Mouse (Mus musculus) liver, embryonic 16.5 days (tissue): Measurements from ENCODE around the gene Micall1. TPM values are rescaled to one million over a fixed set of nuclear protein-coding genes. Genes with fewer than 3 reads are reported as not detected.

Experiments
- ATAC-seq: fragments of 200-750 bp; cut with Nextera tagmentation; 2 replicates; pipeline ENCODE4 v1.8.0; 2017; ENCODE audit warnings: low read depth, mild to moderate bottlenecking, moderate number of reproducible peaks, moderate library complexity
- H3K27ac ChIP-seq: fragments of 300-500 bp; sonication (generic); 2 replicates; pipeline ENCODE4 v1.5.1; 2014; ENCODE audit warnings: mild to moderate bottlenecking, low read length
- H3K27me3 ChIP-seq: fragments of 300-500 bp; sonication (generic); 2 replicates; pipeline ENCODE4 v1.6.1; 2014; ENCODE audit warnings: low read depth, low read length, mixed read lengths; ENCODE audit not compliant: control insufficient read depth, insufficient read depth
- H3K36me3 ChIP-seq: fragments of 300-500 bp; sonication (generic); 2 replicates; pipeline ENCODE4 v1.6.1; 2014; ENCODE audit warnings: mild to moderate bottlenecking; ENCODE audit not compliant: control insufficient read depth, insufficient read depth
- H3K4me1 ChIP-seq: fragments of 300-500 bp; sonication (generic); 2 replicates; pipeline ENCODE4 v1.6.1; 2014; ENCODE audit warnings: low read depth, low read length, mixed read lengths; ENCODE audit not compliant: control insufficient read depth
- H3K4me2 ChIP-seq: fragments of 300-500 bp; sonication (generic); 2 replicates; pipeline ENCODE4 v1.6.1; 2014; ENCODE audit warnings: low read depth, low read length, mixed read lengths
- H3K4me3 ChIP-seq: fragments of 300-500 bp; sonication (generic); 2 replicates; pipeline ENCODE4 v1.5.1; 2014; ENCODE audit warnings: low read depth, mild to moderate bottlenecking, low read length
- H3K9ac ChIP-seq: fragments of 300-500 bp; sonication (generic); 2 replicates; pipeline ENCODE4 v1.6.1; 2014; ENCODE audit warnings: low read depth, low read length
- H3K9me3 ChIP-seq: fragments of 300-500 bp; sonication (generic); replicated peaks from 2 replicates; pipeline ENCODE4 v1.6.1; 2016; ENCODE audit warnings: low read length; ENCODE audit not compliant: control insufficient read depth
- WGBS: fragments of 180-500 bp; shearing (Covaris S2); extraction: QIAGEN DNeasy Blood & Tissue Kit; methylation state at CpG from one replicate; pipeline ENCODE4 v1.1.7; 2014; ENCODE audit not compliant: insufficient replicate concordance; 5-methylcytosine and 5-hydroxymethylcytosine counted together
- polyA plus RNA-seq: library from polyadenylated mRNA; unstranded; fragments of >200 nt; fragmentation: Nextera tagmentation; extraction: Ambion mirVana; gene quantifications from 2 replicates; pipeline ENCODE4 v1.2.1, GENCODE M21; 2015

The Micall1 gene
- polyA plus RNA-seq, 1 experiment from 2014 or later: 1.0 TPM

DNA sequence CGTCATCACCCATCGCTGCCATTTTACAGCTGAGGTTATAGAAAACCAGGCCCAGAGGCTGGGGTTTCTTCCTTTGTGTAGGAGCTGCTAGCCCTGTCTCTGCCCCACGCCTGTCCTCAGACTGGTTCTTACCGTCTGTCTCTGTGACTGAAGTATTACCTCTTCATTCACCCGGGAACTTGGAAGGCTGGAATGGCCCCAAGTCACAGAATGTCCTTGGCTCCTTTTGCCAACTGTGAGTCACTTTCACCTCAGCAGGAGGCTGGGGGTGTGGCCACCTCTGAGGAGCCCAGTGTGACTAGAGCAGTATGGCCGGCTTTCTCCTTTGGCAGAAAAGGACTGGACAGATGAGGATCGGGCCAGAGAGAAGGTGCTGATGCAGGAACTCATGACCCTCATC is 22.7 kb downstream of the Micall1 start:
- H3K27ac ChIP-seq: no peak overlapping the region
- H3K9ac ChIP-seq: no peak overlapping the region
- no peaks in the 10 kb centered on the region for H3K4me1 ChIP-seq
- H3K4me3 ChIP-seq: no peak overlapping the region
- no peak overlapping the region for H3K4me2 ChIP-seq
- 71% methylated on average over 7 of the region's 7 CpGs for WGBS
- no peaks in the 10 kb centered on the region for H3K27me3 ChIP-seq
- H3K36me3 ChIP-seq: peaks cover 9% of the 10 kb centered on the region
- H3K9me3 ChIP-seq: no peaks in the 10 kb centered on the region
- no peak for ATAC-seq

GRCm38 (mm10) chr15:79133191-79133661 is 24.5 kb downstream of the Micall1 start:
- H3K4me2 ChIP-seq: no peak overlapping the region
- no peaks in the 10 kb centered on the region for H3K4me1 ChIP-seq
- no peak overlapping the region for H3K9ac ChIP-seq
- H3K4me3 ChIP-seq: no peak overlapping the region
- H3K9me3 ChIP-seq: no peaks in the 10 kb centered on the region
- 70% methylated on average over 6 of the region's 6 CpGs for WGBS
- H3K27ac ChIP-seq: no peak overlapping the region
- no peaks in the 10 kb centered on the region for H3K27me3 ChIP-seq
- H3K36me3 ChIP-seq: no peaks in the 10 kb centered on the region; the same call in 1 of the 2 replicates
- ATAC-seq: no peak

DNA sequence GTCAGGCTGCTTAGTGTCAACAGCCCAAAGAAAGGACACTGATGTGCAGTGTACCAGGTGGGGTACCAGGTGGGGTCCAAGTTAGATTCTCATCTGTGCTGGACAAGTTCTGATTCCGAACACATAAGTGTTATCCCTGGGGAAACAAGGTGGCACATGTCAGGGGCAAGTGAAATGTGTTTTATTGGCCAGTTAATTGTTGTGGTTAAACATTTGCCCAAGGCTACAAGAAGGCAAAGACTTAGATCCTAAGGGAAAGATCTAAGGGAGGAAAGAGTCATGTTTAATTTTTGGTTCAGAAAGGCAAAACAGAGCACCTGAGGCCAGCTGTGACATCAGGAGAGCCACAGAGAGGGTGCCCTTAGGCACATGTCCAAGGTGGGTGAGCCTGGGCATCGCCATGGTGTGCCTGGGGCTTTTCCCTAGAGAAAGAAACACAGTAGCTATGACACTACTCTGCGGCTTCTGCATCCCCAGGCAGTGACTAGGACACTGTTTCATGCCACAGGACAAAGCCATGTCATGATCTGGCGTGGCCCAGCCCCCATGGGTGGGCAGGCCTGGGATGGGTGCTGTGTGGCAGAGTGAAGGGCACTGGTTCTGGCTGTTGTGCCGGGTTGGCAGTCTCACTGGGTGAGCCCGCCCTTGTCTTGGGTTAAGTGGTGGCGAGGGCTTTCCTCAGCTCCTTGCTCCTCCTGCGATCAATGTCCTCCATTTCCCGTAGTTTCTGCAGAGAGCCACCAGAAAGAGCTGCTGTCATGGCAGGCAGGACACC is 26.0 kb downstream of the Micall1 start:
- no peaks in the 10 kb centered on the region for H3K9me3 ChIP-seq
- H3K4me3 ChIP-seq: no peak overlapping the region
- H3K4me2 ChIP-seq: no peak overlapping the region
- H3K36me3 ChIP-seq: no peaks in the 10 kb centered on the region
- ATAC-seq: no peak
- no peaks in the 10 kb centered on the region for H3K4me1 ChIP-seq
- no peaks in the 10 kb centered on the region for H3K27me3 ChIP-seq
- H3K9ac ChIP-seq: no peak overlapping the region
- H3K27ac ChIP-seq: no peak overlapping the region
- WGBS: 66% methylated on average over 9 of the region's 9 CpGs

GRCm38 (mm10) chr15:79135332-79135731 is 26.6 kb downstream of the Micall1 start:
- no peaks in the 10 kb centered on the region for H3K27me3 ChIP-seq
- no peaks in the 10 kb centered on the region for H3K9me3 ChIP-seq
- H3K9ac ChIP-seq: no peak overlapping the region
- WGBS: 64% methylated on average over 9 of the region's 9 CpGs
- no peaks in the 10 kb centered on the region for H3K36me3 ChIP-seq
- H3K4me1 ChIP-seq: no peaks in the 10 kb centered on the region
- no peak overlapping the region for H3K4me3 ChIP-seq
- no peak for ATAC-seq
- H3K27ac ChIP-seq: no peak overlapping the region
- H3K4me2 ChIP-seq: no peak overlapping the region

DNA sequence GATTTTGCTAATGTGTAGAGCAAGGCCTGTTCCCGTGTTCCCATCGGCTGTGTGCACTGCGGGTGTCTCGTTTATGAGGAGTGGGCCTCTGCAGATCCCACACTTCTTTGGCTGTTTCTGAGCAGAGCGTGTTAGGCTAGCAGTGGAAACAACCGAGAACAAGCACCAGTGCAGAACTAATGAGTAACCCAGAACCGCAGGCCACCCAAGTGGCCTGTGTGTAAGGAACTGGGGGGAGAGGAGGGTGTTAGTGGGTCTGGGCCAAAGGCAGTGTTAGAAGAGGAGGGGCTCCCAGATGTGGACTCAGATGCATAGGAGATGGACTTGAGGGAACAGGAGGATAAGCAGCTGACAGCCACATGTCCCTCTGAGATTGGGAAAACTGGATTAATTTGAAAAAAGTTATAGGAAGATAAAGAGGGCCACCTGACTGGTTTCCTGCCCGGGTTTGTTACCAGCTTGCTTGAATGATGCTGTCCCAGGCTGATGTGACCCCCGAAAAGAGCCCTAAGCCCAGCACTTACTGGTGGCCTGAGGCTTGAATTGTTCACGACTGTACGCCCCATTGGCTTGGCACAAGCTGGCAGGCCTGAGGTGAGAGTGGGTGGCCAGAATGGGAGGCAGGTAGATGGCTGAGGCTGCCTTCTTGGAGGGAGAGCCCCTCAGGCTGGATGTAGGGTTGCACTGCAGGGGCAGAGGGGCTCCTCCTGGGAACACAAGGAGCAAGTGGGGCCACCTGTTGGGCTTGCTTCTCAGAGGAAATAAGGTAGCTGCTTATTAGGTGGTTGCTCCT is 27.3 kb downstream of the Micall1 start:
- no peaks in the 10 kb centered on the region for H3K27me3 ChIP-seq
- H3K36me3 ChIP-seq: no peaks in the 10 kb centered on the region
- H3K4me3 ChIP-seq: no peak overlapping the region
- no peak for ATAC-seq
- H3K27ac ChIP-seq: no peak overlapping the region
- H3K4me1 ChIP-seq: peaks cover 6% of the 10 kb centered on the region
- no peaks in the 10 kb centered on the region for H3K9me3 ChIP-seq
- H3K4me2 ChIP-seq: no peak overlapping the region
- 61% methylated on average over 11 of the region's 11 CpGs for WGBS
- no peak overlapping the region for H3K9ac ChIP-seq

DNA sequence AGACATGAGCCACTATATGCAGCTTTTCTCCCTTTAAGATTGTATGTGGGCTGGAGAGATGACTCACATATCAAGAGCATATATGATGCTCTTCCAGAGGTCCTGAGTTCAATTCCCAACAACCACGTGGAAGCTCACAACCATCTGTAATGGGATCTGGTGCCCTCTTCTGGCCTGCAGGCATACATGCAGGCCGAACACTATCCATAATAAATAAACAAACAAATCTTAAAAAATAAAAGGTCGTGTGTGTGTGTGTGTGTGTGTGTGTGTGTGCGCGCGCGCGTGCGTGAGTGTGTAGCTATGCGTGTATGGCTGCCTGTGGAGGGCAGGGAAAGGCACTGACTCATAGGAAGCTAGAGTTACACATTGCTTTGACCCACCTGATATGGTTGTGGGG is 30.9 kb downstream of the Micall1 start:
- Histone ChIP-seq H3K4me2 (no peak overlapping the region), H3K27me3 (no peaks in the 10 kb centered on the region), H3K27ac (no peak overlapping the region), H3K4me1 (peaks cover 15% of the 10 kb centered on the region), H3K9ac (no peak overlapping the region), H3K36me3 (no peaks in the 10 kb centered on the region), H3K9me3 (no peaks in the 10 kb centered on the region), H3K4me3 (no peak overlapping the region)
- no peak for ATAC-seq
- WGBS: 46% methylated on average over 10 of the region's 10 CpGs

DNA sequence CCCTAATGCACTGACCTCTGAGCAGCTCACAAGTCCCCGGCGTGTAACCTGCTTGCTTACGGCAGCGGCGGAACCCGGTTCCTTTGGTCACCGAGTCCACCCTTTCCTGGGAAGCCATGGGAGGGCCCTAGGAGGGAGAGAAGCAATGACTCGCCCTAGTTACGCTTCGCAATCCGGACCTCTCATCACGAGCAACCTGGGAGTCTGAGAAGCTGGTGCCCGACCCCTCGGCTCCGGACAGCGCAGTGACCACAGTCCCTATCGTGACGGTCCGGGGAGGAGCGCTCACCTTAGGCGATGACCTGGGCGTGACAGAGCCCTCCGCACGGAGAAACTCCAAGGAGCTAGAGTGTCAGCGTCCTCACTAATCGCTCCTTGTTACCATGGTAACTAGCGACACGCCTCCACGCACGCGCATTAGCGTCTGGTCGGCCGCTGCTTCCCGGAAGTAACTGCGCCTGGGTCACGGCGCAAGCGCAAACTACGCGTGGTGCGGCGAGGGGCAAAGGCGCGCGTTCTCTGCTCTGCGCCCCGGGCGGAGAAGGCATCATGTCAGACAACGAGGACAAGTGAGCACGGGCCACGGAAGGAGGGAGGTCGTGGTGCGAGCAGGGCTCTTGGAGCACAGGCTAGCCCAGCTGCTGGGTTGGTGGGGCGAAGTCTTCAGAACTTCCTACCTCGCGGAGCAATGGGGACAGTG is 32.3 kb downstream of the Micall1 start, which contains the start of the genes Polr2f and 1700088E04Rik:
Gene Polr2f (plus strand): TSS at position 144 of the 700 bp plus-strand sequence.
Gene 1700088E04Rik (minus strand): TSS at position 388 of the 700 bp plus-strand sequence.
- Histone ChIP-seq H3K9me3 (no peaks in the 10 kb centered on the region), H3K9ac (peak within 1 kb of the TSS; percentile 73), H3K27me3 (no peaks in the 10 kb centered on the region), H3K36me3 (peaks cover 6% of the 10 kb centered on the region; the same call in 1 of the 2 replicates), H3K4me1 (peaks cover 15% of the 10 kb centered on the region), H3K4me3 (peak within 1 kb of the TSS; percentile 70), H3K4me2 (peak within 1 kb of the TSS; percentile 88), H3K27ac (peak within 1 kb of the TSS; percentile 31; the same call in 1 of the 2 replicates)
- ATAC-seq: peak; percentile 93
- WGBS: under 1% methylated on average over 57 of the region's 57 CpGs

DNA sequence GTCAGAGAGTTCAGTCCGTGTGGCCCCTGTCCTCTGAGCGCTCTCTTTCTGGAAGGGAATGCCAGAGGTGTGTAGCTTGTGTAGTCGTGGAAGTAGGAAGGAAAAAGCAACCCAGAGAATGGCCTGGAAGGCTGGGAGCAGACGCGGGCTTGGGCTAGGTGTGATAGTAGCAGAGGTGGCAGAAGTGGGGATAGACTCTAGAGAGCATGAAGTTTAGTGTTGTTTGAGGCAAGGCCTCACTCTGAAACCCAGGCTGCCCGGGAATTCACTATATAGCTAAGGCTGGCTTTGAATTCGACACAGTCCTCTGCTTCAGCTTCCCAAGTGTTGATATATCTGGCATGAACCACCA is 32.8 kb downstream of the Micall1 start:
- H3K9ac ChIP-seq: peak overlapping the region; percentile 73

More for the DNA sequence above, 32.8 kb downstream of the Micall1 start:
- Histone ChIP-seq H3K4me1 (peaks cover 15% of the 10 kb centered on the region), H3K4me2 (peak overlapping the region; percentile 88), H3K36me3 (peaks cover 7% of the 10 kb centered on the region; the same call in 1 of the 2 replicates), H3K27me3 (no peaks in the 10 kb centered on the region), H3K27ac (peak overlapping the region; percentile 31; the same call in 1 of the 2 replicates), H3K4me3 (peak overlapping the region; percentile 70), H3K9me3 (no peaks in the 10 kb centered on the region)
- under 1% methylated on average over 7 of the region's 7 CpGs for WGBS
- ATAC-seq: peak; percentile 47
